16 mouse cellular contexts compared by ENCODE assay signal in the genomic region with DNA sequence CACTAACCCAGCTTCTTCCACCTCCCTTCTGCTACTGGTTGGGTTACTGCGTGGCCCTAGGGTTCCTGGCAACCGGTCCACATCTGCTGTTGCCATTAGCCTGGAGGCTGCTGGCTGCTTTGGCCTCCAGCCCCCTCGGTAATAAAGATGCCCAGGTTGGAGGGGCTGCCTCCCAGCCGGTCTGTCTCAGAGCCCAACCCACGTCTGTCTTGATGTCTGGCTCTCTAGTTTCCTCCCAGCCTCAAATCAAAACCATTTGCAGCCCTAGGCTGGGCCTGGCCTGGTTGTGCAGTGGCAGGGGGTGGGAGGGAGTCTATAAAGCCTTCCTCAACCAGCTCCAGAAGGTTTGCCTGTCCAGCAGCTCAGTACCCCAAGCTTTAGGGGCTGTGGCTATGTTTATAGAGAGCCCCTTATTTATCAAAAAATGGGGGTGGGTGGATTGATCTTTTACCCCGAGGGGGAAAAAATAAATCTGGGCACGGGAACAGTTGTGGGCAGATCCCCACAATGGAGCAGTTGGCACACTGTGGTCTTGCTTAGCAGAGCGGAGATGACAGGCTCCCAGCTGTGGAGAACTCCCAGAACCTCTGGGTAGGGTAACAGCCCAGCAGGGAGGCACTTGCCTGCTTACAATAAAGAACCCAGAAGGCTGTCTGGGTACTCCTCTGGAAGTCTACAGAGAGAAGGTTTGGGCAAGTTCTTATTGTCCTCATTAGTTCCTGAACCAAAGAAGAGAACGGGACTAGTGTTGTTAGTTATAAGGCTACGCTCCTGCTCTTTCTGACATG. TPM values are rescaled to one million over a fixed set of nuclear protein-coding genes. Genes with fewer than 3 reads are reported as not detected.
DNase-seq lines count a peak whose midpoint lies in the region; ATAC-seq lines count a peak whose summit lies in the region.
"Had no signal": no experiment of that assay in that cellular context is flagged by ENCODE, and none has a peak within 500 bp of the region (broad histone marks: within the 10 kb centered on the region; RNA-seq: fewer than 3 reads in every experiment).

No protein-coding gene starts in this region.

- no peak overlapping the region for H3K4me3 ChIP-seq in heart, embryonic 13.5 days
- H3K4me3 ChIP-seq in midbrain, embryonic 10.5 days: no peak overlapping the region
- H3K4me3 ChIP-seq in midbrain, embryonic 14.5 days (replicated peaks; ENCODE audit: low read depth, low read length): no peak overlapping the region
- H3K4me3 ChIP-seq in embryonic facial prominence, embryonic 14.5 days (ENCODE audit: low read depth, low read length): no peak overlapping the region
- H3K4me3 ChIP-seq in limb, embryonic 15.5 days: no peak overlapping the region
- H3K4me3 ChIP-seq: forebrain, embryonic 12.5 days; liver, embryonic 13.5 days; midbrain, embryonic 12.5 days had no signal

- no peaks in the 10 kb centered on the region for H3K9me3 ChIP-seq in heart, embryonic 13.5 days
- peaks cover 4% of the 10 kb centered on the region; the same call in 1 of the 2 replicates for H3K9me3 ChIP-seq in midbrain, embryonic 10.5 days (replicated peaks)
- H3K9me3 ChIP-seq in midbrain, embryonic 14.5 days (ENCODE audit: control insufficient read depth, low read length): no peaks in the 10 kb centered on the region; the same call in 1 of the 2 replicates
- no peaks in the 10 kb centered on the region for H3K9me3 ChIP-seq in embryonic facial prominence, embryonic 14.5 days (ENCODE audit: control insufficient read depth, low read length)
- H3K9me3 ChIP-seq in limb, embryonic 15.5 days: no peaks in the 10 kb centered on the region
- H3K9me3 ChIP-seq: forebrain, embryonic 12.5 days; liver, embryonic 13.5 days; midbrain, embryonic 12.5 days had no signal

- peak overlapping the region; percentile 80 for H3K27ac ChIP-seq in heart, embryonic 13.5 days (replicated peaks)
- H3K27ac ChIP-seq in midbrain, embryonic 10.5 days (replicated peaks): peak overlapping the region; percentile 33; the same call in 1 of the 2 replicates
- H3K27ac ChIP-seq in midbrain, embryonic 14.5 days (replicated peaks; ENCODE audit: low read depth, low read length): no peak overlapping the region
- H3K27ac ChIP-seq in embryonic facial prominence, embryonic 14.5 days (replicated peaks; ENCODE audit: low read depth, low read length): peak overlapping the region; percentile 62
- peak overlapping the region; percentile 81 for H3K27ac ChIP-seq in limb, embryonic 15.5 days
- H3K27ac ChIP-seq: forebrain, embryonic 12.5 days; liver, embryonic 13.5 days; midbrain, embryonic 12.5 days had no signal

- intact Hi-C loops in heart, postnatal 14 days (cut with DNase I): no loop called here

- 62% methylated on average over 10 of the region's 10 CpGs for WGBS in heart, embryonic 13.5 days
- WGBS in midbrain, embryonic 10.5 days: 67% methylated on average over 10 of the region's 10 CpGs
- WGBS in midbrain, embryonic 14.5 days: 71% methylated on average over 10 of the region's 10 CpGs
- WGBS in embryonic facial prominence, embryonic 14.5 days: 34% methylated on average over 10 of the region's 10 CpGs
- 30% methylated on average over 10 of the region's 10 CpGs for WGBS in limb, embryonic 15.5 days

- no peak overlapping the region for H3K4me2 ChIP-seq in heart, embryonic 13.5 days
- no peak overlapping the region for H3K4me2 ChIP-seq in midbrain, embryonic 14.5 days (ENCODE audit: low read length)
- H3K4me2 ChIP-seq in embryonic facial prominence, embryonic 14.5 days (ENCODE audit: low read depth, low read length): 0 out of 2 replicates have a peak overlapping the region, but pooled peaks have one; percentile 3
- H3K4me2 ChIP-seq in limb, embryonic 15.5 days: peak overlapping the region; percentile 14; the same call in 1 of the 2 replicates
- H3K4me2 ChIP-seq: forebrain, embryonic 12.5 days; liver, embryonic 13.5 days; midbrain, embryonic 12.5 days had no signal

- no peak for DNase-seq in heart, postnatal 14 days
- DNase-seq in midbrain, embryonic 10.5 days (ENCODE audit: low spot score): no peak
- no peak for DNase-seq in midbrain, embryonic 14.5 days
- peak; percentile 84 for DNase-seq in embryonic facial prominence, embryonic 14.5 days (ENCODE audit: low spot score)
- DNase-seq in layer of hippocampus, adult 11-12 months (ENCODE audit: low spot score): no peak
- DNase-seq in layer of hippocampus, adult 18-20 months (ENCODE audit: low spot score in 2 of 2): no peak
- DNase-seq: adrenal gland, postnatal 25 days; cerebellum, adult 8-10 months; layer of hippocampus, adult 9-11 months; liver, embryonic 13.5 days; thymus, postnatal 14 days had no signal

- no peak for ATAC-seq in heart, embryonic 13.5 days (ENCODE audit: extremely low read depth, insufficient number of reproducible peaks, low FRiP score, low TSS enrichment)
- ATAC-seq in midbrain, embryonic 14.5 days (ENCODE audit: low FRiP score, low TSS enrichment): no peak
- peak; percentile 70 for ATAC-seq in embryonic facial prominence, embryonic 14.5 days (ENCODE audit: low read depth)
- ATAC-seq in limb, embryonic 15.5 days (ENCODE audit: insufficient number of reproducible peaks, low FRiP score, low TSS enrichment, low read depth): peak; percentile 86

- no peaks in the 10 kb centered on the region for H3K27me3 ChIP-seq in heart, embryonic 13.5 days (replicated peaks)
- H3K27me3 ChIP-seq in midbrain, embryonic 10.5 days (ENCODE audit: low read depth, poor library complexity, severe bottlenecking): no peaks in the 10 kb centered on the region
- no peaks in the 10 kb centered on the region for H3K27me3 ChIP-seq in midbrain, embryonic 14.5 days (ENCODE audit: control insufficient read depth, insufficient read depth, low read length)
- H3K27me3 ChIP-seq in embryonic facial prominence, embryonic 14.5 days (replicated peaks; ENCODE audit: control insufficient read depth, insufficient read depth, low read length): no peaks in the 10 kb centered on the region
- no peaks in the 10 kb centered on the region for H3K27me3 ChIP-seq in limb, embryonic 15.5 days
- H3K27me3 ChIP-seq: CH12.LX; forebrain, embryonic 12.5 days; liver, embryonic 13.5 days; midbrain, embryonic 12.5 days had no signal

- peaks cover 37% of the 10 kb centered on the region for H3K36me3 ChIP-seq in heart, embryonic 13.5 days
- peaks cover 39% of the 10 kb centered on the region for H3K36me3 ChIP-seq in midbrain, embryonic 10.5 days
- H3K36me3 ChIP-seq in midbrain, embryonic 14.5 days (ENCODE audit: control insufficient read depth, insufficient read depth, low read length): no peaks in the 10 kb centered on the region
- H3K36me3 ChIP-seq in embryonic facial prominence, embryonic 14.5 days (ENCODE audit: control insufficient read depth, insufficient read depth, low read length): peaks cover 30% of the 10 kb centered on the region
- peaks cover 20% of the 10 kb centered on the region for H3K36me3 ChIP-seq in limb, embryonic 15.5 days

- H3K4me1 ChIP-seq in heart, embryonic 13.5 days: peaks cover 85% of the 10 kb centered on the region
- peaks cover 37% of the 10 kb centered on the region for H3K4me1 ChIP-seq in midbrain, embryonic 10.5 days
- H3K4me1 ChIP-seq in midbrain, embryonic 14.5 days (ENCODE audit: control insufficient read depth, insufficient read depth, low read length): 0 out of 2 replicates have a peak, but pooled peaks cover 2% of the 10 kb centered on the region
- peaks cover 55% of the 10 kb centered on the region for H3K4me1 ChIP-seq in embryonic facial prominence, embryonic 14.5 days (ENCODE audit: control insufficient read depth, insufficient read depth, low read length)
- H3K4me1 ChIP-seq in limb, embryonic 15.5 days: peaks cover 72% of the 10 kb centered on the region
- H3K4me1 ChIP-seq: liver, embryonic 13.5 days had no signal

- H3K9ac ChIP-seq in heart, embryonic 13.5 days: peak overlapping the region; percentile 52; the same call in 1 of the 2 replicates
- no peak overlapping the region for H3K9ac ChIP-seq in midbrain, embryonic 14.5 days (replicated peaks; ENCODE audit: low read length)
- no peak overlapping the region for H3K9ac ChIP-seq in embryonic facial prominence, embryonic 14.5 days (ENCODE audit: low read depth, low read length)
- no peak overlapping the region for H3K9ac ChIP-seq in limb, embryonic 15.5 days
- H3K9ac ChIP-seq: forebrain, embryonic 12.5 days; liver, embryonic 13.5 days; midbrain, embryonic 12.5 days had no signal

RNA-seq across cellular contexts. Expression of gene Rasl11b, which starts 6.7 kb away (rescaled TPM):
- polyA plus RNA-seq in heart, embryonic 13.5 days (2015; fragmentation: Nextera tagmentation; extraction: Ambion mirVana): 79.7 and 88.1 TPM in 2 replicates
- total RNA-seq in heart, postnatal 14 days (2021): 10 to 100 TPM; 27.7 to 33.0 TPM
- 27.3 and 30.3 TPM in 2 replicates for polyA plus RNA-seq in midbrain, embryonic 10.5 days (2016; fragmentation: Nextera tagmentation; extraction: Ambion mirVana)
- polyA plus RNA-seq in midbrain, embryonic 14.5 days (2014; fragmentation: Nextera tagmentation; extraction: Ambion mirVana): 11.4 and 13.6 TPM in 2 replicates
- polyA plus RNA-seq in embryonic facial prominence, embryonic 14.5 days (2014; fragmentation: Nextera tagmentation; extraction: Ambion mirVana): 62.9 and 75.4 TPM in 2 replicates
- polyA plus RNA-seq in limb, embryonic 15.5 days (2015; fragmentation: Nextera tagmentation; extraction: Ambion mirVana): 126 and 133 TPM in 2 replicates
- total RNA-seq in layer of hippocampus, adult 18-20 months (2021): 10 to 100 TPM; 67.4 to 83.8 TPM

Comparison
In these comparisons a context has a peak if more than half of its experiments do, and no peak if none do; other contexts are left out.
1. ATAC-seq: peak in embryonic facial prominence, embryonic 14.5 days (single experiment) and limb, embryonic 15.5 days (single experiment); none in heart, embryonic 13.5 days (single experiment) and midbrain, embryonic 14.5 days (single experiment).
2. H3K4me2 ChIP-seq: peak in embryonic facial prominence, embryonic 14.5 days (single experiment) and limb, embryonic 15.5 days (single experiment); none in heart, embryonic 13.5 days (single experiment) and midbrain, embryonic 14.5 days (single experiment).